9 mouse cellular contexts compared by ENCODE assay signal in the genomic region with DNA sequence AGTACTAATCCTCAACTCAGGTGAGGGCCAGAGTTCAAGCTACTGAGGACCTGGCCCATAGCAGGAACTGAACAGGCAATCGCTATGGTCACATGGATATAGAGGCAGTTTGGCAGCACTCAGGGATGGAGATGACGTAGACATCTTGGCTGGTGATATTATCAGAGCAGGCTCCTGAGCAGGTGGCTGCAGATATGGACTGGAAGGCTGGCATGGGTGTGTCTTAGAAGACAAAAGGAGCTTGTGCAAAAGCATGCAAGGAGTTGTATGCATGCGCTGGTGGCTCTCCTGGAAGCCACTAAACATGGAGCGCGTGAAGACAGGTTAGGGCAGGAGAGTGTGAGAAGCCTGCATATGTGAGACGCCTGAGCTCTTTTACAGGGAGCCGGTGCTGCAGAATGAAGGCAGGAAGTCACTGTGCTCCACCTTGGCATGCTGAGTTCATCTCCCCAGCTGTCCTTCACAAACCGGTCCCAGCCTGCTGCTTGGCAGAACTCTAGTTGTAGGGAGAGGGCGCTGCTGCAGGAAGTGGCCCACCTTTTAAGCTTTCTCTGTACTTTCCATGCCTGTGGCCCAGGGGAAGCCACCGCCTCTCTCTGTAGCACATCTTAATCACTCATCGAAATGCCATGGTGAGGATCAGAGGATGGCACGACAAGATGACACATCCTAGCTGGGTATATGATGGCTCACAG. TPM values are rescaled to one million over a fixed set of nuclear protein-coding genes. Genes with fewer than 3 reads are reported as not detected.
DNase-seq lines count a peak whose midpoint lies in the region; ATAC-seq and TF ChIP-seq lines count a peak whose summit lies in the region.
"Had no signal": no experiment of that assay in that cellular context is flagged by ENCODE, and none has a peak within 500 bp of the region (broad histone marks: within the 10 kb centered on the region; RNA-seq: fewer than 3 reads in every experiment).

No protein-coding gene starts in this region.

- H3K9me3 ChIP-seq in lung, postnatal 0 days (ENCODE audit: low read length), result no peaks in the 10 kb centered on the region

- no peak for ATAC-seq in lung, postnatal 0 days
- ATAC-seq: forebrain, postnatal 0 days had no signal

- H3K4me2 ChIP-seq in lung, postnatal 0 days (replicated peaks; ENCODE audit: low read depth, low read length), result no peak overlapping the region

- DNase-seq in adrenal gland, adult (ENCODE audit: inconsistent age in 2 of 2, low spot score in 1 of 2), result peak; percentile 12 to 53
- no peak for DNase-seq in adrenal gland, adult 8-10 months
- no peak for DNase-seq in lung, postnatal 0 days (ENCODE audit: low spot score)
- DNase-seq in lung, postnatal 14 days, result no peak
- DNase-seq in induced T-regulatory cell, adult 2 months (ENCODE audit: low read depth), result peak; percentile 55
- peak; percentile 73 to 77 for DNase-seq in thymus, postnatal 10 days (ENCODE audit: low spot score in 2 of 2)
- DNase-seq in left cerebral cortex, adult 8-10 months (ENCODE audit: low spot score in 2 of 2), result no peak
- DNase-seq in spleen, postnatal 10 days (ENCODE audit: low spot score in 2 of 2), result no peak
- DNase-seq: forebrain, postnatal 0 days had no signal

- TF ChIP-seq EP300 in lung, postnatal 0 days (IDR thresholded peaks at IDR 0.05), result no peak

- H3K4me1 ChIP-seq in lung, postnatal 0 days (ENCODE audit: insufficient read depth, low read depth, low read length), result peaks cover 8% of the 10 kb centered on the region; the same call in 1 of the 2 replicates

- no peaks in the 10 kb centered on the region for H3K36me3 ChIP-seq in lung, postnatal 0 days (ENCODE audit: insufficient read depth, low read length)

- WGBS in lung, postnatal 0 days, result 65% methylated on average over 12 of the region's 12 CpGs

- peak; percentile 32 for TF ChIP-seq CTCF in lung, postnatal 0 days (IDR thresholded peaks at IDR 0.05)

- no peaks in the 10 kb centered on the region for H3K27me3 ChIP-seq in lung, postnatal 0 days (replicated peaks; ENCODE audit: insufficient read depth, low read length)

- no peak overlapping the region for H3K4me3 ChIP-seq in lung, postnatal 0 days (ENCODE audit: low read depth, low read length)

- H3K9ac ChIP-seq in lung, postnatal 0 days (replicated peaks; ENCODE audit: low read depth), result no peak overlapping the region
- H3K9ac ChIP-seq: forebrain, postnatal 0 days had no signal

- no peak overlapping the region for H3K27ac ChIP-seq in lung, postnatal 0 days (ENCODE audit: low read length)

RNA-seq across cellular contexts. Expression of a gene that starts 4.8 kb away (rescaled TPM):
- 100 to 1,000 TPM in 2 of 4 experiments, 10 to 100 TPM in 2; 90.3 to 192 (median 125) TPM for total RNA-seq in adrenal gland, adult 8-10 months (2022)
- 18.0 and 20.2 TPM in 2 replicates for polyA plus RNA-seq in lung, postnatal 0 days (2015; fragmentation: Nextera tagmentation; extraction: Ambion mirVana)
- 10 to 100 TPM; 90.1 to 94.2 (median 92.3) TPM for total RNA-seq in left cerebral cortex, adult 8-10 months (2022)

Comparison
In these comparisons a context has a peak if more than half of its experiments do, and no peak if none do; other contexts are left out.
1. DNase-seq: peak in adrenal gland, adult (2 of 2), induced T-regulatory cell, adult 2 months (single experiment) and thymus, postnatal 10 days (2 of 2); none in adrenal gland, adult 8-10 months (single experiment), lung, postnatal 0 days (single experiment), lung, postnatal 14 days (single experiment), left cerebral cortex, adult 8-10 months (0 of 2) and spleen, postnatal 10 days (0 of 2).